Mouse (Mus musculus): ENCODE data around the gene 1810010D01Rik. TPM values are rescaled to one million over a fixed set of nuclear protein-coding genes. Genes with fewer than 3 reads are reported as not detected.

Gene 1810010D01Rik
- total and polyA plus RNA-seq, 2 experiments = 0.13 TPM; not detected in 1

DNA sequence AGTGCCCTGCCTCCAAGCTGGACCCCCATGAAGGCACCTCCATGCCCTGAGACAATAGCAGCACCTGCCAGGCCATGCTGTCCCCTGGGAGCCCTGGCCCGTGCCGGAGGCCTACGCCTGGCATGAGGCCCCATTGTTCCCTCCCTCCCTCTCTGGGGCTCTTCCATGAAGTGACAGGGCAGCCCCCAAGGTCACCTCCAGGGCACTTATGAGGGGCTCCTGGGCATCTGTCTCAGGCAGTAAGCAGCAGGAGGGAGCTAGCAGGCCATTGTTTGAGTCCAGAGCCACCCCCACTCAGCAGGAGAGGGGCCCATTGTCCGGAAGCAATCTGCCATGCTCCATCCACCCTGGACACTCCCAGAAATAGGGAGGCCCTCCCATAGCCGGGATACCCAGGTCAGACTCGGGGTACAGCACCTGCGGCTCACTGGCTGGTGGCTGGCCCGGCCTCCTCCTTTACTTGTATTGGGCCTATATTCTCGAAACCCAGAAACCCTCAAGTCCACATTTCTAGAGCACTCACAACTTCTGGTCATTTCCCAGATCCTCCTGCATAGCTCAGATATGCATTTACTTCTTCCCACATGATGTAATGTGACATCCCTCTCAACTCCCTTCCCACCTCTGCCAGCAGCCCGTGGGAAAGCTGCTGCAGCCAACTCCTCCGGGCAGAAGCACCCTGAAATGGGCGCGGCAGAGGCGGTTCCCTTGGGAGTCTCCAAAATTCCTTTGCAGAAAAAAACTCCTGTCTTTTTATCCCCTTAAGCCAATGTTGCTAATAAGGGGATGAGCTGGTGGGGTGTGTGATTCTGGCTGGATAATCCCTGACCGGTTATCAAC is 30.9 kb downstream of the 1810010D01Rik start:
- 76% methylated on average over 15 of the region's 15 CpGs for WGBS
- TF ChIP-seq POLR2A (IDR thresholded peaks at IDR 0.05; ENCODE audit: extremely low read depth, insufficient read depth, low read length) (no peak), CTCF (IDR thresholded peaks at IDR 0.05; ENCODE audit: low read depth, low read length) (no peak)
- no peaks in the 10 kb centered on the region for H3K79me2 ChIP-seq (ENCODE audit: control insufficient read depth, insufficient read depth, low read length)

GRCm38 (mm10) chr7:145173563-145173962 is 34.4 kb downstream of the 1810010D01Rik start:
- no peak overlapping the region for H3K4me3 ChIP-seq (ENCODE audit: insufficient read depth, low read depth, low read length)
- no peaks in the 10 kb centered on the region for H3K4me1 ChIP-seq (ENCODE audit: control insufficient read depth, insufficient read depth, low read length)
- H3K27me3 ChIP-seq (ENCODE audit: control insufficient read depth, insufficient read depth, low read length) = no peaks in the 10 kb centered on the region; the same call in 1 of the 2 replicates
- WGBS = 75% methylated on average over 15 of the region's 15 CpGs
- H3K79me2 ChIP-seq (ENCODE audit: control insufficient read depth, insufficient read depth, low read length) = no peaks in the 10 kb centered on the region
- no peaks in the 10 kb centered on the region for H3K36me3 ChIP-seq (ENCODE audit: control insufficient read depth, insufficient read depth, low read length)
- TF ChIP-seq POLR2A (IDR thresholded peaks at IDR 0.05; ENCODE audit: extremely low read depth, insufficient read depth, low read length) (no peak), CTCF (IDR thresholded peaks at IDR 0.05; ENCODE audit: low read depth, low read length) (no peak)
- DNase-seq (ENCODE audit: extremely low read depth, low read depth, low spot score) = no peak
- no peak overlapping the region for H3K9ac ChIP-seq (ENCODE audit: low read depth, low read length)
- H3K27ac ChIP-seq (replicated peaks; ENCODE audit: insufficient read depth, low read depth, low read length) = no peak overlapping the region

More for the DNA sequence above, 30.9 kb downstream of the 1810010D01Rik start:
- Histone ChIP-seq H3K9ac (ENCODE audit: low read depth, low read length) (no peak overlapping the region), H3K36me3 (ENCODE audit: control insufficient read depth, insufficient read depth, low read length) (no peaks in the 10 kb centered on the region), H3K4me1 (ENCODE audit: control insufficient read depth, insufficient read depth, low read length) (no peaks in the 10 kb centered on the region), H3K4me3 (ENCODE audit: insufficient read depth, low read depth, low read length) (no peak overlapping the region), H3K27ac (replicated peaks; ENCODE audit: insufficient read depth, low read depth, low read length) (no peak overlapping the region), H3K27me3 (ENCODE audit: control insufficient read depth, insufficient read depth, low read length) (peaks cover 2% of the 10 kb centered on the region; the same call in 1 of the 2 replicates)
- no peak for DNase-seq (ENCODE audit: extremely low read depth, low read depth, low spot score)

GRCm38 (mm10) chr7:145173116-145173515 is 34.8 kb downstream of the 1810010D01Rik start:
- no peak for TF ChIP-seq CTCF (IDR thresholded peaks at IDR 0.05; ENCODE audit: low read depth, low read length)
- TF ChIP-seq POLR2A (IDR thresholded peaks at IDR 0.05; ENCODE audit: extremely low read depth, insufficient read depth, low read length) = no peak
- no peaks in the 10 kb centered on the region for H3K79me2 ChIP-seq (ENCODE audit: control insufficient read depth, insufficient read depth, low read length)
- WGBS = 43% methylated on average over 10 of the region's 12 CpGs
- no peak for DNase-seq (ENCODE audit: extremely low read depth, low read depth, low spot score)
- no peak overlapping the region for H3K4me3 ChIP-seq (ENCODE audit: insufficient read depth, low read depth, low read length)
- no peaks in the 10 kb centered on the region for H3K4me1 ChIP-seq (ENCODE audit: control insufficient read depth, insufficient read depth, low read length)
- no peaks in the 10 kb centered on the region; the same call in 1 of the 2 replicates for H3K27me3 ChIP-seq (ENCODE audit: control insufficient read depth, insufficient read depth, low read length)
- H3K27ac ChIP-seq (replicated peaks; ENCODE audit: insufficient read depth, low read depth, low read length) = no peak overlapping the region
- no peaks in the 10 kb centered on the region for H3K36me3 ChIP-seq (ENCODE audit: control insufficient read depth, insufficient read depth, low read length)
- H3K9ac ChIP-seq (ENCODE audit: low read depth, low read length) = no peak overlapping the region

DNA sequence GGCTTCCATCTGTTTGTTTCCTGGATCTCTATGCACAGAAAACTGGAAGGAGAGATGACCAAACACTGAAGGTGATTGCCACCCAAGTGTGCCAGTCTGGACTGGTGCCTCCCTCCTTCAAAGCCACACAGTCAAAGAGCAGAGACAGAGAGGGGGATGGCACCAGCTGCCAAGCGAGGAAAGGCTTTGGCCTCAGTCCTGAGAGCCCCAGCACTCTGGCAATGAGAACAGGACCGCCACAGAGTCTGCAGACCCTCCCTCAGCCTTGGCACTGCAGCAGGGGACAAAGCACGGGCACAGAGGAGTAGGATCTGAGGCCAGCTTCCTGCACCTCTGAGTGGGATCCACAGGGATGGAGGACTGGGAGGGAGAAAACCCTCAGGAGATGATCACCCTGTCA is 38.2 kb downstream of the 1810010D01Rik start:
- TF ChIP-seq CTCF (IDR thresholded peaks at IDR 0.05; ENCODE audit: low read depth, low read length) (no peak), POLR2A (IDR thresholded peaks at IDR 0.05; ENCODE audit: extremely low read depth, insufficient read depth, low read length) (no peak)
- Histone ChIP-seq H3K9ac (ENCODE audit: low read depth, low read length) (no peak overlapping the region), H3K4me3 (ENCODE audit: insufficient read depth, low read depth, low read length) (no peak overlapping the region), H3K27ac (replicated peaks; ENCODE audit: insufficient read depth, low read depth, low read length) (no peak overlapping the region), H3K36me3 (ENCODE audit: control insufficient read depth, insufficient read depth, low read length) (no peaks in the 10 kb centered on the region), H3K79me2 (ENCODE audit: control insufficient read depth, insufficient read depth, low read length) (no peaks in the 10 kb centered on the region), H3K27me3 (ENCODE audit: control insufficient read depth, insufficient read depth, low read length) (no peaks in the 10 kb centered on the region; the same call in 1 of the 2 replicates), H3K4me1 (ENCODE audit: control insufficient read depth, insufficient read depth, low read length) (no peaks in the 10 kb centered on the region)
- WGBS = 76% methylated on average over 3 of the region's 3 CpGs
- DNase-seq (ENCODE audit: extremely low read depth, low read depth, low spot score) = no peak

DNA sequence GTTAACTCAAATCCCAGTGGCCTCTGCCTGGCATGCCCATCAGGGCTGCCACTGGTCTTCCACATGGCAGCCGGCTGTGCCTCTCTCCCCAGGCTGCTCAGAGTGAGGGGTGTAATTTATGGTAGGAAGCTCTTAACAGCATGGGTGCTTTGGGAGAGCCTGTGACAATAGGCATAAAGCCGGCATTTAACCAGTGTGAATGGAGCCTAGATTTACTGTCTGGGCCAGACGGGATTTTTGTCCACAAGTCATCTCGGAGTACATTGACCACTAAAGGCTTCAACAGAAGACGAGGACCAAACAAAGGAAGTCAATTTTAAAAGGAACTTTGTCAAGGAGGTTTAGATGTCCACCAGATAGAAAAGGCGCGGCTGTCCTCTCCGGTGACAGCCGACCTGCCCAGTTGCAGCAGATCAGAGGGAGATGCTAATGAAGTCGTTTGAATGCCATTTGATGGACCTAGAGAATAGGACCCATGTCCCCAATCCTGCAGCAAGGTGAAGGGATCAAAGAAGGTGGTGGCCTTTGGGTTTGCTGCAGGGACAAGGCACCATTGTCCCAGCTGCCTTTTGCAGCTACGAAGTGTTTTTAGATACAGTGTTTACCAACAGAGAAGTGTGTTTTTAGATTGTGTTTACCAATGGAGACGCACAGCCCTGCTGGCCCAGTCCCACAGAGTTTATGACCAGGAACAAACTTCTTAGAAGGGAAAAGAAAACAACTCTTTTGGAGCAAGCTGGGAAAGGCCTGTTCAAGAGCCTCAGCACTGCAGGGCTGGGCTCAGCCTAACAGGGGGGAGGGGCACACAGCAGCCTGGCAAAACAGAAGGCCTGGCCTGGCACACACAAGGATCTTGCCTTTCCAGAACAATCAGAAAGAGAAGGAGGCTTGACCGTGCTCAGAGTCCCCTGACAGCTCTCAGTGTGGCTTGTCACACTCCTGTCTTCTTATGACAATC is 48.4 kb downstream of the 1810010D01Rik start:
- no peaks in the 10 kb centered on the region for H3K27me3 ChIP-seq (ENCODE audit: control insufficient read depth, insufficient read depth, low read length)
- no peak overlapping the region for H3K27ac ChIP-seq (replicated peaks; ENCODE audit: insufficient read depth, low read depth, low read length)
- TF ChIP-seq POLR2A (IDR thresholded peaks at IDR 0.05; ENCODE audit: extremely low read depth, insufficient read depth, low read length) (no peak), CTCF (IDR thresholded peaks at IDR 0.05; ENCODE audit: low read depth, low read length) (no peak)
- DNase-seq (ENCODE audit: extremely low read depth, low read depth, low spot score) = no peak
- H3K4me3 ChIP-seq (ENCODE audit: insufficient read depth, low read depth, low read length) = no peak overlapping the region
- no peak overlapping the region for H3K9ac ChIP-seq (ENCODE audit: low read depth, low read length)
- no peaks in the 10 kb centered on the region for H3K4me1 ChIP-seq (ENCODE audit: control insufficient read depth, insufficient read depth, low read length)
- WGBS = 81% methylated on average over 13 of the region's 13 CpGs
- H3K79me2 ChIP-seq (ENCODE audit: control insufficient read depth, insufficient read depth, low read length) = no peaks in the 10 kb centered on the region
- no peaks in the 10 kb centered on the region for H3K36me3 ChIP-seq (ENCODE audit: control insufficient read depth, insufficient read depth, low read length)

Other genes with a start within 250 kb of the 1810010D01Rik start
- 1.9 and 2.9 TPM in 2 replicates for gene Tpcn2, start 75.9 kb upstream of the 1810010D01Rik start, total RNA-seq (2014; rRNA removed)
- 2.6 and 5.0 TPM in 2 replicates for gene Tpcn2, start 75.9 kb upstream of the 1810010D01Rik start, polyA plus RNA-seq (2012; rRNA removed)
- not detected in 2 replicates for gene Mrgprf, start 92.7 kb upstream of the 1810010D01Rik start, total RNA-seq (2014; rRNA removed)
- gene Mrgprf, start 92.7 kb upstream of the 1810010D01Rik start, polyA plus RNA-seq (2012; rRNA removed) = 0.48 and 0.66 TPM in 2 replicates
- gene Mrgprd, start 106.7 kb upstream of the 1810010D01Rik start, total RNA-seq (2014; rRNA removed) = not detected in 2 replicates
- not detected in 2 replicates for gene Mrgprd, start 106.7 kb upstream of the 1810010D01Rik start, polyA plus RNA-seq (2012; rRNA removed)

Data from liver, adult 2 months (tissue).